Mouse (Mus musculus) 3T3-L1 (cell line): ENCODE data around the gene Nrcam.
A peak's percentile ranks its signal among the peaks of the same experiment; 100 is the strongest.

Experiments used
- DNase-seq: peaks from one replicate; pipeline ENCODE4 v3.0.0-alpha.2; 2015; ENCODE audit warnings: low read depth, low spot score

The Nrcam gene

GRCm38 (mm10) chr12:44432727-44433126 is 104.0 kb downstream of the Nrcam start:
- no peak for DNase-seq

DNA sequence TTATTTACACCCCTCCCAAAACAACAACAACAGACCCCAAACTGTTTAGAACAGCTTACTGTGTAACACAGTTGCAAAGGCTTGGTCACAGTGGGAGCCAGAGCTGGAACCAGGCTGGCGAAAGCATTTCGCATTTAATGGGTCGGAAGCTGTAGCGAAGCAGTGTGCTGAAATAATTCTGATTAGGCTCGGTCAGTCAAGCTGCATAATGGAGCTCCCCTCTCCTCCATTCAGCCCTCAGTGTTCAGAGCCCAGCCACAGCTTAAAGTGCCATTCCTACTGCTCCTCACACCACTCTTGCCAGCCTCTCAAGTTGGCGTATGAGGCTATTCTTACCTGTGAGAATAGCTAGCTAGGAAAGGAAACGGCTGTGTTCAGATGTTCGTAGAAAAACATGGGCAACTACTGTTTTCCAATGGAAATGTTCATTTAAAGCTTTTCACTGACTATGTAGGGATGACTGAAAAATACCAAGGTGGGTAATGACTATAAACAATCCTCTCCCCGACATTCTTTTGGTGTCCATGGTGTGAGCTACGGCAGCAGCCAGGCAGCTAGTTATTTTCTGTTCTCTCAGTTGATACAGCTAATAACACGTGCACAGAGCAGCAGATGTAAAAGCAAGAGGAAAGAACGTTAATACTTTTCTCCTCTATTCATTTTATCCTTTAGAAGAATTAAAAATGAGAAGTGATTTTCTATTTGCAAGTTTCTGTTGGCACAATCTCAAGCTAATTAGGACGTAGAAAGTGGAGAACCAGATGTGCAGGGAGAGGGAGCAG is 108.6 kb downstream of the Nrcam start:
- no peak for DNase-seq

GRCm38 (mm10) chr12:44438884-44439283 is 110.2 kb downstream of the Nrcam start:
- DNase-seq = no peak

DNA sequence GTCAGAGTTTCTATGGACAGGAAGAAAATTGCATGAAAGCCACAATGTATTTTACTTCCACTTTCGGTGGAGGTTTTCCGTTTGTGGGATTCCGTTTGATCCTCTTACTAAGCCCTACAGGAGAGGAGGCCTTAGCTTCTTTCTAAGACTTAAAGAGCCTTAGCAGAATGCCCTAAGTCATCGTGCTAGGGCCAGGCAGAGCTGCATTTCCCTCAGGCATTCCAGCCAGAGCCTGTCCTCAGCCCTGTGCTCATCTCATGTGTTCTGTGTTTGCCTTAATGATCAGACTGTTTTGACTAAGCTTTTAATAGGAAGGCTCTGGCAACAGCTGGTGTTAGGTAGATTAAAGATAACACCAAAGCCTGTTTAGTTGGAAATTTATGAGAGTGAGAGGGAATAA is 111.5 kb downstream of the Nrcam start:
- DNase-seq = no peak

DNA sequence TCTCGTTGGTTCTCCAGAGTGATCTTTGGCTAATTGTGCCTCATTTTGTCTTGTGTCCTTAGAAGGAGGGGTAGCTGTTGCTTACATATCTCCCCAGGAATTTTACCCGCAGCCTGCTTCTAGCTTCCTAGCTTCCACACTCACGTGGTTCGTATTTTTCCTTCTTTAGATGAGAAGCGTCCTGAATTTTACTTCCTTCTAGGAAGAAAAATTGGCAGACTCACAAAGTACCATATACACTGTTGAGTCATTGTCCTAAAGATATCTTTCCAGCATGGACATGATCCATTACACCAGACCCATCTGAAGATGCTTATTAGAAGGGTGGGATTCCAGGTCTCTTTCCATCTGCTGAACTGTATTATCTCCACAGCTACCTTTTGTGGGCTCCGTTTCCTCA is 122.2 kb downstream of the Nrcam start:
- DNase-seq = no peak

DNA sequence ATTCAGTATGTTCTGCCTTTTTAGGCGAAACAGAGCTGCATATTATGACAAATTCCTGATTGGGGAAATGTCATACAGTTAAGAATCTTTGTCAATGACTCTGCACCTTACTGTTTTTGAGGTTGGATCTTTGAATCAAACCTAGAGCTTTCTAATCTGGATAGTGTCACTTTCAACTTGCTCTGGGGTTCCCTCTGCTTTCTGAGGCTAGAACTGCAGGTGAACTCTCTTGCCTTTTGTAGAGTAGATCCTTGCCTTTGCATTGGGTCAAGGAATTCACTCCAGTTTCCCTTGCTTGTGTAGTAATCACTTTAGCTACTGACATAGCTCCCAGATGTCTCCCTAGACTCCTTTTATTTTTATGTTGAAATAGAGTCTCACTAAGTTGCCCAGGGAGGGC is 123.1 kb downstream of the Nrcam start:
- DNase-seq = peak; percentile 4

DNA sequence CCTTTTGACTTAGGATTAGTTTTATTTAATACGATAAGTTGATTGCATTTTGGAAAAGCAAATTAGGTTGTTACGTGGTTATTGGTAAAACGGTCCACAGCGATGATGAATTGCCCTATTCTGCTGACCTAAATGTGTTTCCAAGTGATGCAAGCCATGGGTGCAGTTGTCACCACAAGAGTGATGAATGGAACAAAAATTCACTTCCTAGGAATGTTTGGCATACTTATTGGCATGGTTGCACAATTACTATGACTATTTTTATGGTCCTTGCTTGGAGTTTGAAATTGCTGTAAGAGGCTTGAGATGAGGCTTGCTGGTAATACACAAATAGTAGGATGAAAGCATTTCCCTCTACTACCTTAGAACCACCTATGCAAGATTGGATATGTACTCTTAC is 125.1 kb downstream of the Nrcam start:
- DNase-seq = peak; percentile 49

GRCm38 (mm10) chr12:44457961-44458360 is 129.3 kb downstream of the Nrcam start:
- peak; percentile 25 for DNase-seq

DNA sequence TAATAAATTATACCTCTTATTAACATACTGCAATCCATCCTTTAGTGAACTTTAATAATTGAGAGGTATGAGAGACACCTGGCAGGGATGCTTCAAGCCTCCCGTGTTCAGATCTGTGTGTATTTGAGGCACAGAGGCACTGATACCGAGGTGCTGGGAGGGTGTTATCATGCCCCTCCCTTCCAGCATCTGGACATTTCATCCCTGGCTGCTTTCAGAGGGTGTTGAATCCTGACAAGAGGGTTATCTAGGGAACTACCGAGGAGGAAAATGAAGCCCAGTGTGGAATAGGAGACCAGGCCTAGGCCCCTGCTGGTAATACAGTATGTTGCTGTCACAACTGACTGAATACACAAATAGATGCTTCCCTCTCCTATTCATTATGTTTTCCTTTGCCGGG is 133.8 kb downstream of the Nrcam start:
- no peak for DNase-seq

DNA sequence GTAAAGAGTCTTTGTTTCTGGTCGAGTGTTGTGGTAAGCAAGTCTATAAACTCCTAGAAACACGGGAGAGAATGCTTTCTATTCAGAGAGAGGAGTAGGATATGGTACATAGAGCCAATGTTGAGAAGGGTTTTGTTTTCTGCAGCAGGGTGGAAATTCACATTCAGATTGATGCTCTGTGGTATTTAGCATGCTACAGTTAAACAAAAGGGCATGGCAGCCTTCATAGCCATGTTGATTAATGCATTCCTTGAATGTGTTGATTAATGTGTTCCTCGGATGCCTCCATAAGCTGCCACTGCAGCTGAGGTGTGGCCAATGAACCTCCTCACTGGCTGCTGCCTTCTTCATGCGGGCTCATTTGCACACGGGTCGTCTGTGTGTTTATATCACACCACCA is 134.3 kb downstream of the Nrcam start:
- no peak for DNase-seq

- no peak for DNase-seq
These were observed 142.4 kb downstream of the Nrcam start for GRCm38 (mm10) chr12:44471073-44471472.

GRCm38 (mm10) chr12:44475355-44475754 is 146.7 kb downstream of the Nrcam start:
- DNase-seq = no peak

DNA sequence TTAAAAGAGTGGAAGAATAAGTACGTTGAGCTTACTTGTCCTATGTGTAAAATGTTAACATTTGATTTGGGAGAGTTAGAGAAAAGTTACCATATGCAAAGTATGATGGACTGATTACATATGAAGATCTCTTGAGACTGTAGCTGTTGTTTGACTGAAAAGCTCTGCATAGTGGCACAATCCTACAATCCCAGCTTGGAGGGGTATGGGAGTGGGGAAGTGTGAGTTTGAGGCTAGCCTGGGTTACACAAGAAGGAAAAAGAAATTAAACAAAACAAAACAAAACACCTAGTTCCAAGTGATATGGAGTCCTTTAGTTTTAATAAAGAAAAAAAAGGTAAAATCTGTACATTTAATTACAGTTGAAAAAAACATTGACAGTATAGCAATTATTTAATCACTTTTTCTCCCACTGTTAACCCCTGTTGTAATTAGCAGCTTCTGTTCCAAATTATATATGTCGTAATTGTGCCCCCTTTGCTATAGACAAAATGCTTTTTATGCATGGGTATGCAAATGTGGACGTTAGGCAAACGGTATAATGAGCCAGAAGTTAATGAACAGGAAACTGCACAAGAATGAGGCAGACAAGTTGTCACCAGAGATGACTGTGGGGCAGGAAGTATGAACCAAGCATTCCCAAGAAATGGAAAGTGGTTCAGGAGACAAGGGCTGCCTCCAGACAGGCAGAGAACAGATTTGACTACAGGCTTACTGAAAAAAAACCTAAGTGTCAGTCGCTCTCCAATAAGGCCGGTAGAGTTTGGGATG is 150.8 kb downstream of the Nrcam start:
- no peak for DNase-seq

DNA sequence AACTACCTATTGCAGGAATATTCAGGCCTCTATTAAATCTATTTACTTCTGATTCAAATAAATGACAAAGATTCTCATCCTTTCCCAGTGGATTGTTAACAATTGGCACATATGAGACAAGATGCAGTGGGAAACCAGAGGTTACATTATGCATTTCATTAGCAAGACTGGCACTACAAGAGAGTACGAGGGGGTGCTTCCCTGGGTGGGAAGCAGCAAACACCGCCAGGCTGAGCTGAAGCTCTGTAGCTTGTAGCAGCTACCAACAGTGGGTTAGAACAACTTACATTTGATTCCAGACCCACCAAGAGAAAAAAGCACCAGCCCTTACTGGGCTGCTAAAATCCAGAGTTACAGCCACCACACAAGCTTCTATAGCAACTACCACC is 151.3 kb downstream of the Nrcam start:
- no peak for DNase-seq

DNA sequence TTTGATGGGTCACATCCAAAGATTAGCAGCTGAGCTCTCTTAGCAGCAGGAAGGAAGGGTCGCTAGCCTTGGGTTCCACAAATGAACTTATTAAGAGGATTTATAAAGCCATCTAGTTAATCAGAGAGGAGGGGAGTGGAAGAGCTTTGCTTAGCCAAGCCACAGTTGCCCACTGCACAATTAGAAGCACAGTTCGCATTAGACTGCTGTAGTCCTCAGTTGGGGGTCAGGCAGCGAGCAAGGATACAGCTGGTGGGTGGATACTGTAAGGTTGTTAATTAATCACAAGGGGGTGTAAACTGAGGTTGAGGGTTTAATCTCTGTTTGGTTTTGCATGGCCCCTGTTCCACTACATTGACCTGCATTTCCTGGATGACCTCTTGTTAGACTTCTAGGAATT is 152.7 kb downstream of the Nrcam start:
- no peak for DNase-seq

DNA sequence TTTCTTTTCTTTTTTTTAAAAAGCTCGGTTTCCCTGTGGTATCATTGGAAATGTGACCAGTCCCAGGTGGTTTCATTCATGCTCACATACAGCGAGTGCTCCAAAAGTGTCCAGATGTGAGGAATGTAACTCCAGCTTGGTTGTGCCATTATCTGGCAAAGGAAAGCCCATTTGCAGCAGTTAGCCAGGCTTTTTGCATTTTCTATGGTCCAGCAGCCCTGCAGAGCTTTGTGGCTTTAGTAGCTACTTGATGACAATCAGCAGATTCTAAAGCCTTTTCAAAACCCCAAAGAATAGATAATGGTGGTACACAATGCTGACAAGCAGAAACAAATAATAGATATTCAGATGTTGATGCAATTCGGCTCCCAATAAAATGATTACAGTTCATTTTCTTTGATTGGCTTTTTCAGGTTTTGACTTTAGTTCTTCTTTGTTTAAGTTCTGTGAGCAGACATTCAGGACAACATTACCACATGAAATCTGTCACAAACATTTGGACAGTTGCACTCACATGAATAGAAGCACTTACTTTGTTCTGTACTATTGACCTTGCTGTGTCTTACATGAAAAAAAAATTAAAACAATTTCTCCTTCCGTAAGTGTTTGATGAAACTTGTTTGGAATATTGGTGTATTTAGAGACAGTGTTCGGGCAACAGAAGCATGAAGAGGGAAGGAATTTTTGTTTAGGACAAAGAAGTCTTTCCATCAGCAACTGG is 164.2 kb downstream of the Nrcam start:
- no peak for DNase-seq

- no peak for DNase-seq
These were observed 169.1 kb downstream of the Nrcam start for GRCm38 (mm10) chr12:44497762-44498161.

DNA sequence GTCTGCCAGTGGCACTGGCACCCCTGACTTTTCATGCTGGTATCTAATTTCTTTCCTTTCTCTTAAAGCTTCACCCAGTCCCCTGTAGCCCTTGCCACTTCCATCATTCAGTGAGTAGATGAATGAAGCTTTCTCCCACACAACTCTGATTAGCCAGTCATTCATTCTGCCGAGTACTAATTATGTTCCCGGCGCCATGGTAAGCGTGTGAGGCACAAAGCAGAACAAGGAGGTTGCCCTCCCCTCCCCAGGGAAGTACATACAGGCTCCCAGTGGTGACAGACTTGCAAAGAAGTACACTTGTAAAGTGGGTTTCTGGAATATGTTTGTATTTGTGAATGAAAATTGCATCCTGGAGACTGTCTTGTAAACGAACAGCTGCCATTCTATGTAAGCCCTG is 170.2 kb downstream of the Nrcam start:
- no peak for DNase-seq

DNA sequence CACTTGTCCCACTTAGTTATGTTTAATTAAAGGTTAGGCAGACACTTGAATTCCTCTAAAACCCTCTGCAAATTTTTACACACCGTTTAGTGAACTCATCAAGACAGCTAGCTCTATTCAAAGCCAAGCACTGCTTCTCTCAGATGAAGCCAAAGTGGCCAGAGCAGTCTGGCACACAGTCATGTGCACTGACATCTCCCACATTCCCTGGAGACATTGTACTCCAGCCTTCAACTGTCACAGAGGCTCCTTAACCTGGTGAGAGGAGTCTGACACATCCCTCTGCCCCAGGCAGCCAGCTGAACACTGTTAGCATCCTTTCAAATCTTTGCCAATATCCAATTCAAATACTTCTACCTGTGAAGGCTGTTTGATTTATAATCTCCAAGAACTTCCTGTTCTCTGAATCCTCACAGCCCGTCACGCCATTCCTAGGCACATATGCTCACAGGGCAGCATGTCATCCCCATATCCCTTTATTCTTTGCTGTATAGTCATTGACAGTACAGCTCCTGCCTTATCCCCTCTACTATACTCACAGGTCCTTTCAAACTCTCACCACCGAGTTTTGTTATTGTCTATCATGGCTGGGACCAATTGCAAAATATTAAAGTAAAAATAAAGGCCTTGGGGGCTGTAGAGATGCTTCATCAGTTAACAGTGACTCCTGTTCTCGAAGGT is 173.3 kb downstream of the Nrcam start:
- DNase-seq = no peak

- no peak for DNase-seq
These were observed 175.1 kb downstream of the Nrcam start for GRCm38 (mm10) chr12:44503737-44504136.

GRCm38 (mm10) chr12:44508635-44509034 is 179.9 kb downstream of the Nrcam start:
- DNase-seq = no peak
